Mouse (Mus musculus) cerebellum, adult 11-12 months (tissue): ENCODE measurements around the gene Cpsf4l.

Source experiments
- DNase-seq: peaks from one replicate; pipeline ENCODE4 v3.0.0; 2022

Gene Cpsf4l

DNA sequence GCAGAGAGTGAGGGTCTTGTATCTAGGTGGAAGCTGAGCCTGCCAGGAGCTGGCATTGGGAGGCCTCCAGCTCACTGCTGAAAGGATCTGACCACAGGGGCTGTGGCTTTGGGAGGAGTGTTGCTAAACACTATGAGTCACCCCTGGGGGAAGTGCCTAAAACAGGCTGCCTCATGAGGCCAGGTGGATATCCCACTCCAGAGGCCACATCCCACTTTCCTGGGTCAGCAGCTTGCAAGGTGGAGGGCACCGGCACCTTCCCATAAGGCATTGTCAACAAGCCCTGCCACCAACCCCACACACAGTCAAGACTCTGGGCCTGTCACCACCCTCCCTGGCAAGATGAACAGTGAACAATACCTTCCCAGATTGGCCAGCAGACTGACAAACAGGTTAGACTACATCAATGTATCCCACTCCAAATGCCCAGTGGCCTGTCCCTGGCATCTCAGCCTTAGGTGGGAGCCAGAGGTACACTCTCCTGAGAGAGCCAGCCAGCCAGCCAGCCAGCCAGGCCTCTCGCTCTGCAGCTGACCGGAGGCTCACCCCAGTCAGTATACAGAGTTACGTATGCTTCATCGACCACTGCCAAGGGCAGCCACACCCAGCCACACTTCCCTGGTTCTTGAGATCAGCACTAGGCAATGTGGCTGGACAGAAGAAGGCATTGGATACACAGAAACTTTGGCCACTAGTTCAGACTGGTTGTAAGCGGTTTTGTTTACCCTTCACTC is 24.0 kb upstream of the Cpsf4l start:
- DNase-seq, result no peak

- DNase-seq, result no peak
Observed at GRCm38 (mm10) chr11:113731945-113732612, 22.3 kb upstream of the Cpsf4l start.

DNA sequence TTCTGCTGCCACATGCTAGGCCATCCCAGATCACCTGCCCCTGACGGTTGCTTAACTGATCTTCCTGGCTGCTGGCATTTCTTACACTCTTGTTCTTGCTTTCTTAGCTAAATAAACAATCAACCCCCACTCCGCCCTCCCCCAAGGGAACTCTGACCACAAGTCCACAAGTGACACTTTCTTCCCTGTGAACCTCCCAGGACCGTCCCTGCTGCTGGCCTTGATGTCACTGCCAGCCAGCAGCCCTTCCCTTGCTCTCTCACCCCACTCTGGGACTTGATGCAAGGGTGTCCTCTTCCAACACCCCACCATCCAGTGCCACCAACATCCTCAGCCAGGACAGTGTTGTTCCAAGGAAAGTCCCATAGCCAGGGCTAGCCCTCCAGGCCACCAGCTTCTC is 21.1 kb upstream of the Cpsf4l start:
- DNase-seq, result no peak

GRCm38 (mm10) chr11:113729917-113730316 is 20.1 kb upstream of the Cpsf4l start:
- no peak for DNase-seq

DNA sequence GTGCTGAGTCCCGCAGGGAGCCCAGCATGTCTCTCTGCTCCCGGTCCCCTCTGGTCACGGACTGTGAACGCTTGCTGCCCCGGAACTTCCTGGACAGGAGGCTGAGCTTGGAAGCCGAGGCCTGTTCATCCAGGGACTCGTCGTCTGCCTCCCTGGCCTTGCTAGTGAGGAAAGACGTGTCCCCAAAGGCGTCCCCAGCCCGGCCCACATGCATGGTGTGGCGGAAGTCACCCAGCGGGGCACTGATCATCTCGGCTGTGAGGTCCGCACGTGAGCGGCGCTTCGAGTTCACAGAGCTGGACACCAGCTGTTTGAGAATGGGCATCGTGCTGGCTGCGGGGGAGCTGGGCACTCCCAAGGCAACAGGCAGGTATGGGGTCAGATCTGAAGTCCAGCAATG is 19.4 kb upstream of the Cpsf4l start:
- no peak for DNase-seq

DNA sequence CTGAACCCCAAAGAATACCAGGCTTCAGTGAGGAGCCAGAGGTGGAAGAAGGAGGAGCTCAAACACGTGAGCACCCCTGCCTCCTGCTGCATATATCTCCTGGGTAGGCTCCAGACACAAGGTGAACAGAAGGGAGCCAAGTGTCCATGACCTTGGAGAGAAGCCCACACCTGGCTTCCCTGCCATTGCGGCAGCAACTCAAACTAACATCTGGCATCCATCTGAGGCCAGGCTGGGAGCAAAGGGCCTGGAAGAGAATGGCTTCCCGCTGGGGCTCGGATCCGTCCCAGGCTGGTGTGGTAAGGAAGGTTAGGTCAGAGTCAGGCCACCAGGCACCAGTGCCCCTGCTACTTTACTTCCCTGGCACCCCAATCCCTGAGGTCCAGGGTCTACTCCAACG is 18.2 kb upstream of the Cpsf4l start:
- no peak for DNase-seq

- DNase-seq, result no peak
Observed at GRCm38 (mm10) chr11:113726994-113727888, 17.4 kb upstream of the Cpsf4l start.

- DNase-seq, result no peak
Observed at GRCm38 (mm10) chr11:113725235-113726048, 15.6 kb upstream of the Cpsf4l start.

GRCm38 (mm10) chr11:113722405-113723090 is 12.7 kb upstream of the Cpsf4l start:
- DNase-seq, result no peak

DNA sequence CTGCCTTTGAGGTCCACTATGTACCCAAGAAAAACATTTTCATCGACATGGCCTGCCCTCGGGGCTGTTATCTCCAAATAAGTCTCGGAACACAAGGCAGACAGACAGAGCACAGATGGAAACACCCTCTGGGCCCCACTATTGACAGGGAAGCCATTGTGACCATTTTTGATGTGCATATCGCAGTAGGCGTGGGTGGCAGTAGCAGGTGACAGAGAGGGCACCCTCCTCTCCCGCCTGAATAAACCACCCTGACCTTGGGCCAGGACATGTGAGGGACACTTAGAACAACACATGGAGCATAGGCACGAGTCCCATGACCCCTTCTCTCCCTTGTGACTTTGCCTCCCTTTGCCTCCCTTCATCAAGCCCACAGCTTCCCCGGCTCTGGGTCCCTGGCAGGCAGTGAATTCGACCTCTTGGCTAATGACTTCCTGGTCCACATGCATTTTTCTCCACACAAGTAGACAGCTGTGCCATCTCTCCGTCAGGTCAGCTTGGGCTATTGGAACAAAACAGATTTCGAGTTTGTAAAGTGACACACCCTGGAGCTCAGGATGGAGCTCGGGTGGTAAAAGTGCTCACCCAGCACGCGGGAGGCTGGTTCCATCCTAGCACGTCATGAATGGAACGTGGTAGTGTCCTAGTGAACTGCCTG is 8.1 kb upstream of the Cpsf4l start:
- no peak for DNase-seq

DNA sequence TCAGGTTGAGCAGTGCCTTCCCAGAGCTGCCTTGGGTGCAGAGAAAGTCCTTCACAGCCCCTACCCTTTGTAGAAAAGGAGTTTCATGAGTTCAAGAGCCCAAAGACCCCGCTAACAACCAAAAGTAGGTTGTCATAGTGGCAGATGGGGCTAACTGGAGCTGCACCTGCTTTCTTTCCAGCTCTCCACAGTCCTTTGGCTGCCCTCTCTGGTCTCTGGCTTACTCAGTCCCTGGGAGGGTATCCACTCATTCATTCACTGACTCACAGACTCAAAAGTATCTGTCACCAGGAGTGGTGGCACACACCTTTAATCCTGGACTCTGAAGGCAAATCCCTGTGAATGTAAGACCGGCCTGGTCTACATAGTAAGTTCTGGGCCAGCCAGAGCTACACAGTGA is 6.3 kb upstream of the Cpsf4l start:
- no peak for DNase-seq

DNA sequence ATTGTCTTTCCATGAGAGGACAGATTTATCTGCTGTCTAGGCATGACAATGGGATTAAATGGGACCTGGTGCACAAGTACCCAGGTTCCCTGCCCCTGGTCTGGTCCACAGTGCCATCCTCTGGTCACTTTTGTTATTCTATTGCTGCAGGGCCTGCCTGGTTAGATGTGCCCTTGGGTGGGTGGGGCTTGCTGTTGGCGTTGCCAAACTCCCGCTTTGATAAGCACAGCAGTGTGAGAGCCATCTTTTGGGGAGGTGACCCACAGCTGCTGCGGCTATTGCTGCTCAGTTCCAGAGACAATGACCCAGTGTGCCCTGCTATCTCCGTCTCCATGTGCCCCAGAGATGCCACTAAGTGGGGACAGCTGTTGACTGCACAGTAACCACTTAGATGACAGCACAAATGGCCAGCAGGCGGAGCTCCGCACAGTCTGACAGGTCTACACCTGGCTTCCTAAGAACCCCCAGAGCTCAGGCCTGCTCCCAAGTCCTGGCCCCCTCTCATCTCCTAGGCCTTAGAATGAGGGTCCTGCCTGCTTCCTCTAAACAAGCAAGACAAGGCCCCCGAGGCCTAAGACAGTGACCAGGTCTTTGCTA is 5.4 kb upstream of the Cpsf4l start:
- DNase-seq, result no peak

DNA sequence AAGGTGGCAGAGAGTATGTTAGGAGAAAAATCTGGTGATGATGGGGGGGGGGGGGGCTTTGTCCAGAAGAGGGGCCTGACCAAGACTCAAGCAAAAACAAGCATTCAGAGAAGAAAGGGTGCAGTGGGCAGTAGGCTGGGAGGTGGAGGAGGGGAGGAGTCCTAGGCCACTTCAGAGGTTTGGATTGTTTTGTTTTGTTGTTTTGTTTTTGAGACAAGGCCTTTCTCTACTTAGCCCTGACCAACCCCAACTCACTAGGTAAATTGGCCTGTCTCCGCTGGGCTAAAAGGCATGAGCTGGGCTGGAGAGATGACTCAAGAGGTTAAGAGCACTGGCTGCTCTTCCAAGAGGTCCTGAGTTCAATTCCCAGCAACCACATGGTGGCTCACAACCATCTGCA is 1.2 kb upstream of the Cpsf4l start:
- no peak for DNase-seq

DNA sequence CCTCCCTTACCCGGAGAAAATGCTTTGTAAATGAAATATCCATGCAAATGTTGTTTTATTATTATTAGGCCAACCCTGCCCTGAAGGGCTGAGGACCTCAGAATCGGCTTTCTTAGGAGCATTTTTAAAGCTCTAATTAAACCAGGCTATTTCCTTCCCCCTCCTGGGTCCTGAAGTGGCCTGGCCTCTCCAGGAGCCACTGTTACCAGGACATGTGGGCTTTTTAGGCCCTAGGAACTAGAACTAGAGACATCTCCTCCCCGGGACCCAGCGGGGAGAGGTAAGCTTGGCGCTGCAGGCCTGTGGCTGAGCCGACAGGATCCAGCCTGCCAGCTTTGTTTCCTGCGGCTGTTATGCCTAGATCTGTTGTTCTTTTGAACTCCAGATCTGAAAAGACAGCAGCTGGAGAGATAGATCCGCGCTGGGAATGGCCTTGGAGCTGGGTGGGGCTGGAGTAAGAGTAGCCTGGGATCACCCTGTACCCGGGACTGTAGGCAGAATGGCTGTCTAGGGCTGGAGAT is 500 bp upstream of the Cpsf4l start:
- DNase-seq, result no peak

DNA sequence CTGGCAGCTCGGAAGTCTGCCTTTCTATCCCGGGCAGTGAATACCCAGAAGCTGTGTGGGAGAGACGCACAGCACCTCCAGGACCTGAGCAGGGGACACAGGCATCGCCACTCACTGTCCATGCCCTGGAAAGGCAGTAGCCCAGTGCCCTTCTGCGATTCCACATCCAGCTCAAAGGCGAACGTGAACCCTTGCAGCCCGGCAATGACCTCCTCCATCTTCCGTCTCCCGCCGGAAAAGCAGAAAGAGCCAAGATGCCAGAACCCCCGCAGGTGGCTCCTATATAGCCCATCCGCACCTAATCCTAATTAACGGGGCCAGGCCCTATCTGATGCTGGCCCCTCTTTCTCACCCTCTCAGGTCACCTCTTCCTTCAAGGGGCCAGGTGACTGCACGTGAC is 545 bp downstream of the Cpsf4l start:
- no peak for DNase-seq

GRCm38 (mm10) chr11:113708629-113709213 is 1.1 kb downstream of the Cpsf4l start:
- DNase-seq, result no peak

GRCm38 (mm10) chr11:113705966-113706652 is 3.7 kb downstream of the Cpsf4l start:
- DNase-seq, result no peak

DNA sequence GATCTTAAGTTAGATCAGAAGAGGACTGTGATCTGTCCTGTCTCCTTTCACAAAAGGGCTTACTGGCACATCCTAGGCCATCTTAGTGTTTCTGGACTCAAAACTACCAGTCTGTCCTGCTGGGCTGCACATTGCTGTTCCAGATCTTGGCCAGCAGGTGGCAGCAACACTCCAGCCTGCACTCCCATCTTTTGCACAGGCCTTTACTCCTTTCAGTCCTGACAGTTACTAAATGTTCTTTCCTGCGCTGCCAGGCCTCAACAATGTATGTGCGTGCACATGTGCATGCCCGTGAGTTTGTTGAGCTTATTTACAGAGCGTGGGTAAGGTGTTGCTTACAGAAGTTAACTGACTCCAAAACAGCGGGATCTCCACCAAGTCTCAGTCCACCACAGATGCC is 6.1 kb downstream of the Cpsf4l start:
- peak; percentile 65 for DNase-seq

DNA sequence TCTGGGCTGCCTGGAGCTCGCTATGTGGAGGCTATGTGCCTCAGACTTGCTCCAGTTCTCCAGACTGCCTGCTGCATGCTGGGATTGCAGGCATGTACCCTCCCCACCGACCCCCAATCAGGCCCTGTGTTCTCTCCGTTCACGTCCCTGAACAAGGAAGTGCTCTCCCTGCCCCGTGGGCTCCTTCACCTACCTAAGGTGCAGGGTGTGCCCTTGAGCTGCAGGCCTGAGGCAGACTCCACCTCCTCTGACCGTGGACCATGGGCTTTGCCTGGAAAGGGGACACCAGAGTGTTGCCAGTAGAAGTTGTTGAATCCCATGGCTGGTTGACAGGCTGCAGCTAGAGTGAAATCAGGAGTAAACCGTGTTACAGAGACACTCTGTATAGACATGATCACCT is 10.2 kb downstream of the Cpsf4l start:
- DNase-seq, result no peak

DNA sequence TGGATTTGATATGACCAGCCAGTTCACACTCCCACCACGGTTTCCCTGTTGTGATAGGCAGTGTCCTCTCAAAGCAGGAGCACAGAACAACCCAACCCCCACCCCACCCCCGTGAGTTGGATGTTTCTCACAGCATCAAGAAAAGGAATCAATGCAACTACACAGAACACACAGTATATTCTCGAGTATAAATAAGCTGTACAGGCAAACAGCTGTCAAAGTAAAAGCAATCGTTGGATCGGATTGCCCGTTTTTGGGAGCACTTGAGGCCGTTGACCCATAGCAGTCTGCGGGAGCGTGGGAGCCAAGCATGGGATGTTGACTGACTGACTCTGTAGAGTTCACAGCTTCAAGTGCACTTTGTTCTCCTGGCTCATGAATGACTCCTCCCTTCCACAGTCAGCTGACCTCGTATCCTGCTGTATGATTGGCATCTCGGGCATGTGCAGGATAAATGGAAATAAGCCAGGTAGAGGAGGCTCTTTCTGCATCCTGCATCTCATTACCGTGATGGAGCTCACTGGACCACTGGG is 11.7 kb downstream of the Cpsf4l start:
- no peak for DNase-seq
